Mouse (Mus musculus) kidney, adult 2 months (tissue): ENCODE data around the gene Ap5s1.

ENCODE experiments used
- CTCF ChIP-seq: fragments of 200-500 bp; conservative IDR thresholded peaks from 2 replicates; pipeline ENCODE4 v1.5.1; 2011; ENCODE audit warnings: low read depth, mild to moderate bottlenecking, control low read depth, low read length, moderate library complexity, mixed read lengths; ENCODE audit not compliant: insufficient read depth, insufficient read length
- POLR2A ChIP-seq: fragments of 200-500 bp; IDR thresholded peaks from one replicate; pipeline ENCODE4 v1.6.1; 2011; ENCODE audit warnings: low read depth, low read length, control low read depth

DNA sequence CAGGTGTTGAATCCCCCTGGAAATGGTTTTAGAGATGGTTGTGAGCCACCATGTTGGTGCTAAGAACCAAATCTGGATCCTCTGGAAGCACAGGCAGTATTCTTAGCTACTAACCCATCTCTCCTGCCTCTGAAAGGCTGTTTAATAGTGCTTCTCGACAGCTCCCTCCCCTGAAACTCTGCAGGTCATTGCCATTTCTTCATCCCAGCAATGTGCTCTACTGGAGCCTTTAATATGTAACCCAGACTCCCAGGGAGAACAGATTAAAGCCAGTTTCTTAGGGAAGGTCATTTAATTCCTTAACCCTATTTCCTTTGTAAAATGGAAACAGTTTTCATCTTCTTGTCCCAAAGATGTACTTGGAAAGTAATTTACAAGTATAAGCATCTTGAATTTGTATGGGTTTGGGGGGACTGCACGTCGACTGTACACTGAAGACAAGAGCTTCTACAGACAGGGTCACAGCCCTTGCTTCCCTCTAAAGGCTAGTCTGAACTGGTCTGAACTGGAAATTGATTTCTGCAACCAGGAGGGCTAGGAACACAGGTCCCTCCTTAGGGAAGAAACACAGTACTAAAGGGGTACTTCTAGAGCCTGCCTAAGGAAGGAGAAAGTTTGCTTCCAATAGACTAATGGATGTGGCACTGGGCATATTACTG, 31.5 kb upstream of the Ap5s1 start:
- no peak for TF ChIP-seq CTCF
- TF ChIP-seq POLR2A: no peak
